ENCODE assay signal across 22 mouse cellular contexts in the genomic region with DNA sequence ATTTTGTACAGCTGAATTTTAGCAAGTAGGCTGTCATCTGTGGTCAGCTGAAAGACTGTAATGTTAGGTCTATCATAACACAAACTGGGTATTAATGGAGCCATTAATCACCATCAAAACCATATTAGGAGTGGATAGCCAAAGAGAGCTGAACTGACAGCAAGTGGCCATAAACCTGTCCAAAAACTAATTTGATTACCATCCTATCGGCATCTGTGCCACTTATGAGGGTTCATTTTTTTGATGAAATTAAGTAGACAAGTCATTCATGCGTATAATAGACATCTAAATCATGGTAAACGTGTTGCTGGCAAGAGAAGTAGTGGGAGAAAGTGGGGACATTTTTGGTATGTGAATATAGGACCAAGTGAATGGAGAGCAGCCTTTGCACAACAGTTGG.
"Had no signal": no experiment of that assay in that cellular context is flagged by ENCODE, and none has a peak within 500 bp of the region (broad histone marks: within the 10 kb centered on the region; RNA-seq: fewer than 3 reads in every experiment).

No protein-coding gene starts in this region.

- H3K9me3 ChIP-seq: heart, embryonic 13.5 days; heart, embryonic 15.5 days; hindbrain, embryonic 15.5 days; limb, embryonic 10.5 days; limb, embryonic 12.5 days; liver, embryonic 13.5 days had no signal

- ATAC-seq: intestine, embryonic 16.5 days had no signal

- H3K9ac ChIP-seq: forebrain, postnatal 0 days; heart, embryonic 13.5 days; heart, embryonic 15.5 days; hindbrain, embryonic 15.5 days; limb, embryonic 12.5 days; liver, embryonic 13.5 days had no signal

- H3K27me3 ChIP-seq: heart, embryonic 13.5 days; heart, embryonic 15.5 days; hindbrain, embryonic 15.5 days; limb, embryonic 12.5 days; liver, embryonic 13.5 days had no signal

- H3K4me3 ChIP-seq: heart, embryonic 13.5 days; heart, embryonic 15.5 days; hindbrain, embryonic 15.5 days; layer of hippocampus, adult 2 months; left cerebral cortex, adult 2 months; limb, embryonic 10.5 days; limb, embryonic 12.5 days; liver, embryonic 13.5 days had no signal

- H3K27ac ChIP-seq: heart, embryonic 13.5 days; heart, embryonic 15.5 days; hindbrain, embryonic 15.5 days; layer of hippocampus, adult 2 months; left cerebral cortex, adult 2 months; limb, embryonic 10.5 days; limb, embryonic 12.5 days; liver, embryonic 13.5 days had no signal

- H3K4me1 ChIP-seq: heart, embryonic 13.5 days; heart, embryonic 15.5 days; hindbrain, embryonic 15.5 days; limb, embryonic 10.5 days; limb, embryonic 12.5 days; liver, embryonic 13.5 days had no signal

- H3K36me3 ChIP-seq: heart, embryonic 13.5 days; heart, embryonic 15.5 days; hindbrain, embryonic 15.5 days; limb, embryonic 10.5 days; limb, embryonic 12.5 days; liver, embryonic 13.5 days had no signal

- H3K4me2 ChIP-seq: heart, embryonic 11.5 days; heart, embryonic 13.5 days; heart, embryonic 15.5 days; hindbrain, embryonic 15.5 days; limb, embryonic 12.5 days; liver, embryonic 11.5 days; liver, embryonic 13.5 days had no signal

- DNase-seq: gastrocnemius, postnatal 14 days; gastrocnemius, postnatal 36 days; heart, adult 18-20 months; heart, postnatal 14 days; heart, postnatal 36 days; kidney, adult 11 months; kidney, adult 2 months; kidney, postnatal 10 days; kidney, postnatal 4 days; liver; liver, embryonic 13.5 days had no signal
